Mouse (Mus musculus) heart, embryonic 11.5 days (tissue): ENCODE measurements around the gene Rab23. TPM values are rescaled to one million over a fixed set of nuclear protein-coding genes. Genes with fewer than 3 reads are reported as not detected.
A peak's percentile ranks its signal among the peaks of the same experiment; 100 is the strongest.

Experiments
- ATAC-seq: fragments of 200-750 bp; cut with Nextera tagmentation; replicated peaks from 2 replicates; pipeline ENCODE4 v1.8.0; 2017; ENCODE audit warnings: moderate library complexity; ENCODE audit not compliant: insufficient number of reproducible peaks, low FRiP score, low TSS enrichment
- H3K27ac ChIP-seq: fragments of 300-500 bp; sonication (generic); 2 replicates; pipeline ENCODE4 v1.5.1; 2014; ENCODE audit warnings: mild to moderate bottlenecking, low read depth, low read length
- H3K27me3 ChIP-seq: fragments of 300-500 bp; sonication (generic); 2 replicates; pipeline ENCODE4 v1.6.1; 2014; ENCODE audit warnings: mild to moderate bottlenecking, low read length, mixed read lengths; ENCODE audit not compliant: control insufficient read depth, insufficient read depth
- H3K36me3 ChIP-seq: fragments of 300-500 bp; sonication (generic); 2 replicates; pipeline ENCODE4 v1.6.1; 2014; ENCODE audit warnings: mild to moderate bottlenecking, low read length, moderate library complexity, mixed read lengths; ENCODE audit not compliant: control insufficient read depth, insufficient read depth
- H3K4me1 ChIP-seq: fragments of 300-500 bp; sonication (generic); 2 replicates; pipeline ENCODE4 v1.6.1; 2014; ENCODE audit warnings: low read length; ENCODE audit not compliant: control insufficient read depth, insufficient read depth
- H3K4me2 ChIP-seq: fragments of 300-500 bp; sonication (generic); 2 replicates; pipeline ENCODE4 v1.6.1; 2014; ENCODE audit warnings: mild to moderate bottlenecking, moderate library complexity
- H3K4me3 ChIP-seq: fragments of 300-500 bp; sonication (generic); 2 replicates; pipeline ENCODE4 v1.5.1; 2014; ENCODE audit warnings: low read depth, low read length
- H3K9ac ChIP-seq: fragments of 300-500 bp; sonication (generic); 2 replicates; pipeline ENCODE4 v1.6.1; 2014; ENCODE audit warnings: mild to moderate bottlenecking, low read depth, low read length, moderate library complexity
- H3K9me3 ChIP-seq: fragments of 300-500 bp; sonication (generic); replicated peaks from 2 replicates; pipeline ENCODE4 v1.6.1; 2016; ENCODE audit warnings: low read length; ENCODE audit not compliant: control insufficient read depth
- WGBS: fragments of 180-500 bp; shearing (Covaris S2); extraction: QIAGEN DNeasy Blood & Tissue Kit; methylation state at CpG from one replicate; pipeline ENCODE4 v1.1.7; 2014; ENCODE audit not compliant: insufficient replicate concordance; 5-methylcytosine and 5-hydroxymethylcytosine counted together
- polyA plus RNA-seq: library from polyadenylated mRNA; unstranded; fragments of >200 nt; fragmentation: Nextera tagmentation; extraction: Ambion mirVana; gene quantifications from 2 replicates; pipeline ENCODE4 v1.2.1, GENCODE M21; 2014

The Rab23 gene
- polyA plus RNA-seq: 14.2 and 14.4 TPM in 2 replicates

GRCm38 (mm10) chr1:33719733-33720225 is at the start of gene Rab23:
TSS of gene Rab23 (plus strand) at chr1:33719887.
- under 1% methylated on average over 43 of the region's 54 CpGs for WGBS
- Histone ChIP-seq H3K4me2 (peak within 1 kb of the TSS; percentile 82), H3K27ac (peak within 1 kb of the TSS; percentile 74), H3K36me3 (peaks cover 5% of the 10 kb centered on the region; the same call in 1 of the 2 replicates), H3K4me3 (peak within 1 kb of the TSS; percentile 81), H3K27me3 (no peaks in the 10 kb centered on the region), H3K4me1 (peaks cover 5% of the 10 kb centered on the region; the same call in 1 of the 2 replicates), H3K9ac (peak within 1 kb of the TSS; percentile 91), H3K9me3 (no peaks in the 10 kb centered on the region)
- peak; percentile 91 for ATAC-seq

- H3K4me3 ChIP-seq: peak overlapping the region; percentile 83
- peak overlapping the region; percentile 81 for H3K4me2 ChIP-seq
- no peaks in the 10 kb centered on the region for H3K9me3 ChIP-seq
- H3K36me3 ChIP-seq: no peaks in the 10 kb centered on the region; the same call in 1 of the 2 replicates
- H3K4me1 ChIP-seq: peaks cover 10% of the 10 kb centered on the region
- peak overlapping the region; percentile 62 for H3K27ac ChIP-seq
- WGBS: under 1% methylated on average over 37 of the region's 37 CpGs
- peak overlapping the region; percentile 80 for H3K9ac ChIP-seq
- ATAC-seq: peak; percentile 71
- H3K27me3 ChIP-seq: no peaks in the 10 kb centered on the region
Measured at GRCm38 (mm10) chr1:33670164-33670616, 49.5 kb upstream of the Rab23 start.

DNA sequence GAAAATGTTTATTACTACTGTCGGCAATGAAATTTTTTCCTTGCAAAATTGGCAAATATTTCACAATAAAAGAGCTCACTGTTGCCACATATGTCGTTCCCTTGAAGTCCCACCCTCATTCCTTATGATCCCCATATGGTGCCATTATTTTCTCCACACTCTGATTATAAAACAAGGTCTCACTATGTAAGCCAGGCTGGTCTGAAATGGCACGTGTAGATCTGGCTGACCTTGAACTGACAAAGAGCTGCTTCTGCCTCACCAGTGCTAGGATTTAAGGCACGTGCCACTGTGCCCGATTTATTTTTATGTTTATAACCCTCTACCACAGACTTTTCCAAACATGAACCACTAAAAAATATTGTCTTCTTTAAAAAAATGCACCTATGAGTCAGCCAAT is 48.2 kb upstream of the Rab23 start:
- no peak overlapping the region for H3K9ac ChIP-seq
- H3K9me3 ChIP-seq: no peaks in the 10 kb centered on the region
- H3K4me3 ChIP-seq: no peak overlapping the region
- 82% methylated on average over 5 of the region's 5 CpGs for WGBS
- no peaks in the 10 kb centered on the region for H3K27me3 ChIP-seq
- H3K36me3 ChIP-seq: no peaks in the 10 kb centered on the region
- no peak overlapping the region for H3K4me2 ChIP-seq
- peaks cover 10% of the 10 kb centered on the region for H3K4me1 ChIP-seq
- ATAC-seq: no peak
- no peak overlapping the region for H3K27ac ChIP-seq

- H3K36me3 ChIP-seq: no peaks in the 10 kb centered on the region
- H3K4me3 ChIP-seq: no peak overlapping the region
- H3K9me3 ChIP-seq: no peaks in the 10 kb centered on the region
- H3K4me1 ChIP-seq: peaks cover 10% of the 10 kb centered on the region
- no peak overlapping the region for H3K4me2 ChIP-seq
- ATAC-seq: no peak
- no peak overlapping the region for H3K9ac ChIP-seq
- H3K27me3 ChIP-seq: no peaks in the 10 kb centered on the region
- WGBS: 64% methylated on average over 3 of the region's 3 CpGs
- no peak overlapping the region for H3K27ac ChIP-seq
Measured at GRCm38 (mm10) chr1:33672083-33672482, 47.6 kb upstream of the Rab23 start.

DNA sequence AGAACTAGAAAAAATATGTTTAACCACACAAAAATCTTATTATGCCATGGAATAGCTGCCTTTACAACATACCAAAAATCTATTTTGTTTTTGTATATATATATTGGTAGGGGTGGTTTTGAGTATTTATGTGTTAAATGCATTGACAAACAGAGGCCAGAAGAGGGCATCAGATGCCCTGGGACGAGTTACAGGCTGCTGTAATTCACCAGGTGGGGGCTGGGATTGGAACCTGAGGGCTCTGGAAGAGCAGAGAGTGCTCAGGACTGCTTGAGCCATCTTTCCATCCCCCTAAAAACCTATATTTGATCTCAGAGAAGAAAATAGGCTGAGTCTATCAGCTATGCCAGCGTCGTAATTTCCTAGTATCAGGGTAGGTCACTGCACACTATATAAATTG is 47.2 kb upstream of the Rab23 start:
- Histone ChIP-seq H3K4me2 (no peak overlapping the region), H3K36me3 (no peaks in the 10 kb centered on the region), H3K4me1 (peaks cover 10% of the 10 kb centered on the region), H3K4me3 (no peak overlapping the region), H3K9ac (no peak overlapping the region), H3K27me3 (no peaks in the 10 kb centered on the region), H3K27ac (no peak overlapping the region), H3K9me3 (no peaks in the 10 kb centered on the region)
- ATAC-seq: no peak
- WGBS: 35% methylated on average over 3 of the region's 3 CpGs

GRCm38 (mm10) chr1:33673158-33673960 is 46.3 kb upstream of the Rab23 start:
- H3K27me3 ChIP-seq: no peaks in the 10 kb centered on the region

GRCm38 (mm10) chr1:33680435-33680834 is 39.3 kb upstream of the Rab23 start:
- no peak for ATAC-seq
- no peak overlapping the region for H3K27ac ChIP-seq
- no peaks in the 10 kb centered on the region for H3K9me3 ChIP-seq
- WGBS: 44% methylated on average over 4 of the region's 4 CpGs
- no peak overlapping the region for H3K4me3 ChIP-seq
- no peak overlapping the region for H3K4me2 ChIP-seq
- no peak overlapping the region for H3K9ac ChIP-seq
- no peaks in the 10 kb centered on the region for H3K4me1 ChIP-seq
- no peaks in the 10 kb centered on the region for H3K27me3 ChIP-seq
- no peaks in the 10 kb centered on the region for H3K36me3 ChIP-seq

More at GRCm38 (mm10) chr1:33673158-33673960, 46.3 kb upstream of the Rab23 start:
- H3K4me2 ChIP-seq: no peak overlapping the region
- no peak for ATAC-seq
- no peaks in the 10 kb centered on the region for H3K9me3 ChIP-seq
- H3K36me3 ChIP-seq: no peaks in the 10 kb centered on the region
- H3K9ac ChIP-seq: no peak overlapping the region
- peaks cover 2% of the 10 kb centered on the region for H3K4me1 ChIP-seq
- no peak overlapping the region for H3K27ac ChIP-seq
- WGBS: 69% methylated on average over 17 of the region's 17 CpGs
- no peak overlapping the region for H3K4me3 ChIP-seq

DNA sequence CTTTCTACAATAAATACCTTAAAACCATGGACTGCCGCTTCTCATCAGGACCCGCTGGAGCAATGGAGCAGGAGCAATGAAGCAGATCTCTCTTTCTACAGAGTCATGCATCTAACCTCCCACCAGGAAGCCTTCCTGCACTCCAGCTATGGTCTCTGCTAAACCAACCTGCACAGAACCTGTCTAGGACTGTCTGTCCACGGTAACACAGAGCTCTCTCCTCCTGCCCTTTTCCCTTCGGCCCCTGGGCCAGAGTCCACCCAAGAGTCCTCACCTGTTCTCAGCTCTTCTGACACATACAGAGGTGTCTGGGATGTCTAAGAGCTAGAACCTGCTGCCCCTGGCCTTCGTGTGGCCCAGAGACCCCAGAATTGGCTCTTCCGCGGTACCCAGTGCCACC is 38.8 kb upstream of the Rab23 start:
- no peaks in the 10 kb centered on the region for H3K27me3 ChIP-seq
- ATAC-seq: no peak
- H3K4me3 ChIP-seq: no peak overlapping the region
- WGBS: 82% methylated on average over 7 of the region's 7 CpGs
- H3K27ac ChIP-seq: no peak overlapping the region
- H3K4me1 ChIP-seq: no peaks in the 10 kb centered on the region
- H3K9me3 ChIP-seq: no peaks in the 10 kb centered on the region
- H3K9ac ChIP-seq: no peak overlapping the region
- no peak overlapping the region for H3K4me2 ChIP-seq
- no peaks in the 10 kb centered on the region for H3K36me3 ChIP-seq
